Mouse (Mus musculus): ENCODE results near the gene Hoxb7. TPM values are rescaled to one million over a fixed set of nuclear protein-coding genes. Genes with fewer than 3 reads are reported as not detected.

The Hoxb7 gene
- polyA plus RNA-seq, 1 experiment from 2014 or later: 29.3 TPM

DNA sequence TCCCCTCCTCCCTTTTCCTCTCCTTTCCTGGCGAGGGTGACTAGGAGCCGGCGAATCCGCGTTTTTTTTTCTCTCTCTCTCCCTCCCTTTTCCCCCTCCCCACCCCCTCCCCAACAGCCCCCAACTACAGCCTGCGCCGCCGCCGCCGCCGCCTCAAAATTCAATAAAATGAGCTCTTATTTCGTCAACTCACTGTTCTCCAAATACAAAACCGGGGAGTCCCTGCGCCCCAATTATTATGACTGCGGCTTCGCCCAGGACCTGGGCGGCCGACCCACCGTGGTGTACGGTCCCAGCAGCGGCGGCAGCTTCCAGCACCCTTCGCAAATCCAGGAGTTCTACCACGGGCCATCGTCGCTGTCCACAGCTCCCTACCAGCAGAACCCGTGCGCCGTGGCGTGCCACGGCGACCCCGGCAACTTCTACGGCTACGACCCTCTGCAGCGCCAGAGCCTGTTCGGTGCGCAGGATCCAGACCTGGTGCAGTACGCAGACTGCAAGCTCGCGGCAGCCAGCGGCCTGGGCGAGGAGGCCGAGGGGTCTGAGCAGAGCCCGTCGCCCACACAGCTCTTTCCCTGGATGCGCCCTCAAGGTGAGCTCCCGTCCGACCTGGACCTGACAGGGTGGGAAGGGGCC is 3.5 kb upstream of the Hoxb7 start:
- Histone ChIP-seq H3K36me3 (ENCODE audit: control insufficient read depth, insufficient read depth, low read length) (no peaks in the 10 kb centered on the region), H3K9me3 (ENCODE audit: control insufficient read depth, low read length) (peaks cover 3% of the 10 kb centered on the region; the same call in 1 of the 2 replicates), H3K4me1 (ENCODE audit: control insufficient read depth, insufficient read depth, low read depth, low read length) (peaks cover 2% of the 10 kb centered on the region; the same call in 1 of the 2 replicates), H3K4me3 (ENCODE audit: low read length) (peak overlapping the region; percentile 43), H3K27me3 (replicated peaks; ENCODE audit: control insufficient read depth, insufficient read depth, low read length) (peaks cover 63% of the 10 kb centered on the region), H3K4me2 (ENCODE audit: low read length) (peak overlapping the region; percentile 21), H3K9ac (ENCODE audit: low read depth, low read length) (peak overlapping the region; percentile 59), H3K27ac (ENCODE audit: low read depth, low read length) (peak overlapping the region; percentile 83)
- under 1% methylated on average over 47 of the region's 49 CpGs for WGBS
- no peak for ATAC-seq

DNA sequence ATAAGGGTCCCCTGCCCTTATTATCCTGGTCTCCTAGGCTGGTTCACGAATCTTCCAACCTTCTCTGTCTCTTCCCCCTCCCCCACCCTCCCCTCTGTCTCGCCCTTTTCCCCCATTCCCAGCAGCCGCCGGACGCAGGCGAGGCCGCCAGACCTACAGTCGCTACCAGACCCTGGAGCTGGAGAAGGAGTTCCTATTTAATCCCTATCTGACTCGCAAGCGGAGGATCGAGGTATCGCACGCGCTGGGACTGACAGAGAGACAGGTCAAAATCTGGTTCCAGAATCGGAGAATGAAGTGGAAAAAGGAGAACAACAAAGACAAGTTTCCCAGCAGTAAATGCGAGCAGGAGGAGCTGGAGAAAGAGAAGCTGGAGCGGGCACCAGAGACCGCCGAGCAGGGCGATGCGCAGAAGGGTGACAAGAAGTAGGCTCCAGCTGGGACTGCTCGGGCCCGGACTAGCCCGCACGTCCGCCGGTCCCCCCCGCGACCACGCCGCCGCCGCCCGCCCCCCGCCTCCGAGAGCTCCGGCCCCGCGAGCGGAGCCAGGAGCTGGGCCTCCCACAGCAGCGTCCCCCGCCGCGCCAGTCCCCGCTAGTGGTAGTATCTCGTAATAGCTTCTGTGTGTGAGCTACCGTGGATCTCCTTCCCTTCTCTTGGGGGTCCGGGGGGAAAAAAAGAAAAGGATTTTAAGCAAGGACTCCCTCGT is 2.2 kb upstream of the Hoxb7 start:
- Histone ChIP-seq H3K4me2 (ENCODE audit: low read length) (peak overlapping the region; percentile 52), H3K4me3 (ENCODE audit: low read length) (peak overlapping the region; percentile 43), H3K36me3 (ENCODE audit: control insufficient read depth, insufficient read depth, low read length) (no peaks in the 10 kb centered on the region), H3K9me3 (ENCODE audit: control insufficient read depth, low read length) (peaks cover 3% of the 10 kb centered on the region; the same call in 1 of the 2 replicates), H3K4me1 (ENCODE audit: control insufficient read depth, insufficient read depth, low read depth, low read length) (peaks cover 2% of the 10 kb centered on the region; the same call in 1 of the 2 replicates), H3K9ac (ENCODE audit: low read depth, low read length) (peak overlapping the region; percentile 59), H3K27me3 (replicated peaks; ENCODE audit: control insufficient read depth, insufficient read depth, low read length) (peaks cover 64% of the 10 kb centered on the region), H3K27ac (ENCODE audit: low read depth, low read length) (peak overlapping the region; percentile 83)
- ATAC-seq: no peak; the same call in 1 of the 2 replicates
- under 1% methylated on average over 47 of the region's 49 CpGs for WGBS

DNA sequence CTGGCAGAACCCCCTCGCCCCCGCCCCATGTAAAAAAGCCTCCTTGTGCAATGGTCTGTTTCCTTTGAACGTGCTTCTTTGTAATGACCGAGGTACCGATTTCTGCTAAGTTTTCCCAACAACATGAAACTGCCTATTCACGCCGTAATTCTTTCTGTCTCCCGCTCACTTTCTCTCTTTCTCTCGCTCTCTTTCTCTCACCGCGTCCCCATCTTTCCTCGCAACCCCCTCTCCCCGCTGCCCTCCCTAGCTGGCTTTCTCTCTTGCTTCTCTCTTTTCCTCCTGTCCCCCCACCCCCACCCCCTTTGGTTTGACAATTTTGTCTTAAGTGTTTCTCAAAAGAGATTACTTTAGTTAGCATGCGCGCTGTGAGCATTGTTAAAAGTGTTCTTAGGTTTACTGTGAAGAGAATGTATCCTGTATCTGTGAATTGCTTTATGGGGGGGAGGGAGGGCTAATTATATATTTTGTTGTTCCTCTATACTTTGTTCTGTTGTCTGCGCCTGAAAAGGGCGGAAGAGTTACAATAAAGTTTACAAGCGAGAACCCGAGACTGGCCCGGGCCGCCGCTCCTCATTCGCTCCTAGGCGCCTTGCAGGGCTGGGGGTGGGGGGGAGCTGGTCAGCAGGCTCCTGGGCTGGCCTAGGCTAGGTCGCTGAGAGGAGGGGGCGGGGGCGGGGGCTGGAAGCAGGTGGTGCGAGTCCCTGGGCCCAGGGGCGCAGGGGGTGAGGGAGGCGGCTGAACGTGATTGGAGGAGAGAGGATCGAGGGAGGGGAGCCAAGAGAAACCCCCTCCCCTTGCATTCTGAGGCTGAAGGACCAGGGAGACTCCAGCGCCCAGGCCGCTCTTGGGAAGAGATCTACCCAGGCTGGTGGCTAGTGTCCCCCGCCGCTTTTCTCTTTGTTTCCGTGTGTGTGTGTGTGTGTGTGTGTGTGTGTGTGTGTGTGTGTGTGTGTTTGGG is 1.4 kb upstream of the Hoxb7 start:
- H3K36me3 ChIP-seq (ENCODE audit: control insufficient read depth, insufficient read depth, low read length): no peaks in the 10 kb centered on the region
- 1% methylated on average over 33 of the region's 37 CpGs for WGBS
- peaks cover 3% of the 10 kb centered on the region; the same call in 1 of the 2 replicates for H3K9me3 ChIP-seq (ENCODE audit: control insufficient read depth, low read length)
- peak overlapping the region; percentile 52 for H3K4me2 ChIP-seq (ENCODE audit: low read length)
- peak overlapping the region; percentile 59 for H3K9ac ChIP-seq (ENCODE audit: low read depth, low read length)
- peak overlapping the region; percentile 43 for H3K4me3 ChIP-seq (ENCODE audit: low read length)
- H3K27ac ChIP-seq (ENCODE audit: low read depth, low read length): peak overlapping the region; percentile 83
- peaks cover 2% of the 10 kb centered on the region; the same call in 1 of the 2 replicates for H3K4me1 ChIP-seq (ENCODE audit: control insufficient read depth, insufficient read depth, low read depth, low read length)
- peaks cover 66% of the 10 kb centered on the region for H3K27me3 ChIP-seq (replicated peaks; ENCODE audit: control insufficient read depth, insufficient read depth, low read length)
- ATAC-seq: peak; percentile 70

DNA sequence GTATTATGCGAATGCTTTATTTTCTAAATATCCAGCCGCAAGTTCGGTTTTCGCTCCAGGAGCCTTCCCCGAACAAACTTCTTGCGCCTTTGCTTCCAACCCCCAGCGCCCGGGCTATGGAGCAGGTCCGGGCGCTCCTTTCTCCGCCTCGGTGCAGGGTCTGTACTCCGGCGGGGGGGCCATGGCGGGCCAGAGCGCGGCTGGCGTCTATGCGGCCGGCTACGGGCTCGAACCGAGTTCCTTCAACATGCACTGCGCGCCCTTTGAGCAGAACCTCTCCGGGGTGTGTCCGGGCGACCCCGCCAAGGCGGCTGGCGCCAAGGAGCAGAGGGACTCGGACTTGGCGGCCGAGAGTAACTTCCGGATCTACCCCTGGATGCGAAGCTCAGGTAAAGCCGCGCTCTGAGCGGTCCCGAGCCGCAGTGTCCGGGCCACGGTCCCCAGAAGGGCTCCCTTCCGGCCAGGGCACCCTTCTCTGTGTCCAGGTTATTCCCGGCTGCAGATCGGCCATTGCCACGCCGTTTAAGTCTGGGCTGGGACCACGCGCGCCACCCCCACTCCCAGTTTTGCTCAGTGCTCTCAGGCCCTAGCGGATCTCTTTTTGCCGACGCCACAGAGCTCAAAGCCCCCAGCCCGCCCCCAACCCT is 439 bp downstream of the Hoxb7 start:
- Histone ChIP-seq H3K27ac (ENCODE audit: low read depth, low read length) (peak overlapping the region; percentile 80), H3K4me1 (ENCODE audit: control insufficient read depth, insufficient read depth, low read depth, low read length) (peaks cover 2% of the 10 kb centered on the region; the same call in 1 of the 2 replicates), H3K9me3 (ENCODE audit: control insufficient read depth, low read length) (peaks cover 3% of the 10 kb centered on the region; the same call in 1 of the 2 replicates), H3K36me3 (ENCODE audit: control insufficient read depth, insufficient read depth, low read length) (no peaks in the 10 kb centered on the region), H3K27me3 (replicated peaks; ENCODE audit: control insufficient read depth, insufficient read depth, low read length) (peaks cover 57% of the 10 kb centered on the region), H3K9ac (ENCODE audit: low read depth, low read length) (peak overlapping the region; percentile 60), H3K4me2 (ENCODE audit: low read length) (peak overlapping the region; percentile 49), H3K4me3 (ENCODE audit: low read length) (peak overlapping the region; percentile 43)
- 2% methylated on average over 55 of the region's 55 CpGs for WGBS
- no peak for ATAC-seq

DNA sequence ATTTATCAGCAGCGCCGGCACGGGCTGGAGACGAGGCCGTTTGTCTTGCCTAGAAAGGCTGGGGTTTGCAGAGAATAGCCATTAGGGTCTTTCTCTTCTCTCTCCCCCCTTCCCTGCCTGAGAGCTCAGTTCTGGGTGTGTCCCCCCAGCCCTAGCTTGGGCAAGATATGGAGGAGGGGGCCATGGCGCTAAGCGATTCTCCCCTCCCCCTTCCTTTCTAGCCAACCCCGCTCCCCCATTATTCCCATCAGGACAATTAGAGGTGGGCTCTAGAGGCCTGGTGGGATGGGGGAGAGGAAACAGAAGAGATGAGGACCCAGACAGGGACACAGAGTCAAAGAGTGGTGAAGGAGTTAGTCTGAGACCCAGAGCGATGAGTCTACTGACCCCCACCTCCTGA is 988 bp downstream of the Hoxb7 start:
- Histone ChIP-seq H3K4me1 (ENCODE audit: control insufficient read depth, insufficient read depth, low read depth, low read length) (peaks cover 2% of the 10 kb centered on the region; the same call in 1 of the 2 replicates), H3K9ac (ENCODE audit: low read depth, low read length) (peak overlapping the region; percentile 60; the same call in 1 of the 2 replicates), H3K4me3 (ENCODE audit: low read length) (peak overlapping the region; percentile 43), H3K36me3 (ENCODE audit: control insufficient read depth, insufficient read depth, low read length) (no peaks in the 10 kb centered on the region), H3K27me3 (replicated peaks; ENCODE audit: control insufficient read depth, insufficient read depth, low read length) (peaks cover 57% of the 10 kb centered on the region), H3K4me2 (ENCODE audit: low read length) (peak overlapping the region; percentile 49), H3K9me3 (ENCODE audit: control insufficient read depth, low read length) (peaks cover 3% of the 10 kb centered on the region; the same call in 1 of the 2 replicates), H3K27ac (ENCODE audit: low read depth, low read length) (peak overlapping the region; percentile 80)
- ATAC-seq: 0 out of 2 replicates have a peak, but pooled peaks have one; percentile 35
- under 1% methylated on average over 9 of the region's 9 CpGs for WGBS

DNA sequence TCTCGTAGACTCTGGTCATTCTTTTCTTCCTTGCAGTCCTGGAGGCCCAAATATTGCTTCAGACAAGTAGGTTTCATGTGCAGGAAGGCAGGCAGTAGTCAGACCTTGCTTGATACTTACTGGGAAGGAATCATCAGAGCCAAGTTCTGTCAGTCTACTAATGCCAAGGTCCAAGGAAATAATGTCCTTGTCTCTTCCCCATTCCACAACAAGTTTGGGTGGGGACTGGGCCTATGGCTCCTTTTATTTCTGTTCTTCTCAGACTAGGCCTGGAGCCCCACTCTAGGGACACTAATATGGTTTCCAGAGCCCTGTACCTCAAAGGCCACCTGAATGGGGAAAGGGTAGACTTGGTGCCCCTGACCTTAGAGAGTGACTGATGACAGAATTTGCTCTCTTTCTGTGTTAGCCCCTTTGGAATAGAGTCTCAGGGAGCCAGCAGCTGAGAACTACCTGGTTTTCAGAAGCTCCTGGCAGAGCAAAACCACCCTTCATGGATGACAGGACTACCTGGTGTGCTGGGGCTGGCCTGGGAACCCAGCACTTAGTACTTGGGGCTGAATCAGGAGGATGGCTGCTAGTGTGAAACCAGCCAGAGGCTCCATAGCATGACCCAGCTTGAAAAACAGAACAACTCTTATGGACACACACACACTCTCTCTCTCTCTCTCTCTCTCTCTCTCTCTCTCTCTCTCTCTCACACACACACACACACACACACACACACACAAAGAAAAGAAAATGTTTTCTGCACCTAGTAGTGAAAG is 2.2 kb downstream of the Hoxb7 start:
- Histone ChIP-seq H3K4me1 (ENCODE audit: control insufficient read depth, insufficient read depth, low read depth, low read length) (peaks cover 2% of the 10 kb centered on the region; the same call in 1 of the 2 replicates), H3K27me3 (replicated peaks; ENCODE audit: control insufficient read depth, insufficient read depth, low read length) (peaks cover 57% of the 10 kb centered on the region), H3K4me2 (ENCODE audit: low read length) (peak overlapping the region; percentile 49), H3K36me3 (ENCODE audit: control insufficient read depth, insufficient read depth, low read length) (no peaks in the 10 kb centered on the region), H3K27ac (ENCODE audit: low read depth, low read length) (no peak overlapping the region), H3K9ac (ENCODE audit: low read depth, low read length) (no peak overlapping the region), H3K9me3 (ENCODE audit: control insufficient read depth, low read length) (peaks cover 3% of the 10 kb centered on the region; the same call in 1 of the 2 replicates), H3K4me3 (ENCODE audit: low read length) (no peak overlapping the region)
- 3% methylated on average over 1 of the region's 1 CpGs for WGBS
- ATAC-seq: no peak

DNA sequence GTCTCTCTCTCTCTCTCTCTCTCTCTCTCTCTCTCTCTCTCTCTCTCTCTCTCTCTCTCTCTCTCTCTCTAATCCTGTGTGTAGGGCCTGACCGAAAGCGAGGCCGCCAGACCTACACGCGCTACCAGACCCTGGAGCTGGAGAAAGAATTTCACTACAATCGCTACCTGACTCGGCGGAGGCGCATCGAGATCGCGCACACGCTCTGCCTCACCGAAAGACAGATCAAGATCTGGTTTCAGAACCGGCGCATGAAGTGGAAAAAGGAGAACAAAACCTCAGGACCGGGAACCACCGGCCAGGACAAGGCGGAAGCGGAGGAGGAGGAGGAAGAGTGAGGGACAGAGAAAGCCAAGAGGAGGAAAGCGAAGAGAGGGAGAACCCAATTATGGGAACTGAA is 2.9 kb downstream of the Hoxb7 start:
- H3K27ac ChIP-seq (ENCODE audit: low read depth, low read length): peak overlapping the region; percentile 23; the same call in 1 of the 2 replicates
- H3K4me2 ChIP-seq (ENCODE audit: low read length): peak overlapping the region; percentile 34
- no peaks in the 10 kb centered on the region for H3K36me3 ChIP-seq (ENCODE audit: control insufficient read depth, insufficient read depth, low read length)
- H3K4me3 ChIP-seq (ENCODE audit: low read length): peak overlapping the region; percentile 4; the same call in 1 of the 2 replicates
- H3K9me3 ChIP-seq (ENCODE audit: control insufficient read depth, low read length): peaks cover 3% of the 10 kb centered on the region; the same call in 1 of the 2 replicates
- ATAC-seq: no peak
- WGBS: 6% methylated on average over 21 of the region's 21 CpGs
- H3K9ac ChIP-seq (ENCODE audit: low read depth, low read length): no peak overlapping the region
- H3K27me3 ChIP-seq (replicated peaks; ENCODE audit: control insufficient read depth, insufficient read depth, low read length): peaks cover 59% of the 10 kb centered on the region
- H3K4me1 ChIP-seq (ENCODE audit: control insufficient read depth, insufficient read depth, low read depth, low read length): peaks cover 1% of the 10 kb centered on the region; the same call in 1 of the 2 replicates

All from hindbrain, embryonic 16.5 days (tissue).